ENCODE assay signal across 9 mouse cellular contexts in the genomic region with DNA sequence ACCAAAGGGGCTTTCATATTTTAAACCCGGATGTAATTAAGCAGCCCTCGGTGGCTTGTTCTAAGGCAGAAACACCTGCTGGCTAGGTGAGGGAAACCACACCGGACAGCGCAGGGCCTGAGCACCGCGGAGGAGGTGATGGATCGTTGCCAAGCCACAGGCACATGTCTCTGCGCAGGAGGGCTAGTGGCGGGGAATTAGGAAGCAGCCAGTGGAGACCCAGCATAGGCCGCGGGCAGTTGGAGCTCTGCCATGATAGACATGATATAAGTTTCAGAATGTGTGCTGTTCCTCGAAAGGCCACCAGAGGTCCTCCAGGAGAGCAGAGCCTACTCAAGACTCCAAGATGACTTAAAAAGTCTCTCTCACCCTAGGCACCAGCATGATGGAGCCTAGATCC. TPM values are rescaled to one million over a fixed set of nuclear protein-coding genes. Genes with fewer than 3 reads are reported as not detected.
A peak's percentile ranks its signal among the peaks of the same experiment; 100 is the strongest.
DNase-seq lines count a peak whose midpoint lies in the region; ATAC-seq lines count a peak whose summit lies in the region.
"Had no signal": no experiment of that assay in that cellular context is flagged by ENCODE, and none has a peak within 500 bp of the region (broad histone marks: within the 10 kb centered on the region; RNA-seq: fewer than 3 reads in every experiment).

No protein-coding gene starts in this region.

- no peak overlapping the region for H3K27ac ChIP-seq in hindbrain, embryonic 14.5 days
- no peak overlapping the region for H3K27ac ChIP-seq in hindbrain, embryonic 16.5 days (ENCODE audit: low read depth, low read length)

- no peak for ATAC-seq in hindbrain, embryonic 14.5 days (ENCODE audit: low FRiP score)
- ATAC-seq in hindbrain, embryonic 16.5 days: no peak
- peak; percentile 93 for ATAC-seq in common myeloid progenitor, adult 5-6 weeks (replicated peaks; ENCODE audit: low read depth, poor library complexity, severe bottlenecking)

- H3K36me3 ChIP-seq in hindbrain, embryonic 14.5 days (replicated peaks; ENCODE audit: control insufficient read depth, insufficient read depth): no peaks in the 10 kb centered on the region
- H3K36me3 ChIP-seq in hindbrain, embryonic 16.5 days (ENCODE audit: control insufficient read depth, insufficient read depth, low read length): no peaks in the 10 kb centered on the region

- WGBS in hindbrain, embryonic 14.5 days: 66% methylated on average over 12 of the region's 12 CpGs
- 64% methylated on average over 12 of the region's 12 CpGs for WGBS in hindbrain, embryonic 16.5 days

- H3K9ac ChIP-seq in hindbrain, embryonic 14.5 days: no peak overlapping the region
- no peak overlapping the region for H3K9ac ChIP-seq in hindbrain, embryonic 16.5 days (ENCODE audit: low read depth, low read length)

- intact Hi-C loops in gastrocnemius, postnatal 36 days (cut with DNase I): no loop called here

- peak; percentile 35 for DNase-seq in hindbrain, embryonic 14.5 days (ENCODE audit: low spot score)
- peak; percentile 11 for DNase-seq in thymus, postnatal 0 days (ENCODE audit: low spot score)
- no peak for DNase-seq in thymus, adult 18-20 months
- DNase-seq in thymus, postnatal 4 days: peak; percentile 45
- DNase-seq in gastrocnemius, postnatal 36 days: no peak
- no peak for DNase-seq in layer of hippocampus, adult 11-12 months (ENCODE audit: low spot score)

- H3K27me3 ChIP-seq in hindbrain, embryonic 14.5 days (ENCODE audit: control insufficient read depth, insufficient read depth, low read length): no peaks in the 10 kb centered on the region
- H3K27me3 ChIP-seq in hindbrain, embryonic 16.5 days (replicated peaks; ENCODE audit: control insufficient read depth, insufficient read depth, low read length): no peaks in the 10 kb centered on the region

- no peak overlapping the region for H3K4me3 ChIP-seq in hindbrain, embryonic 14.5 days (replicated peaks; ENCODE audit: low read length)
- H3K4me3 ChIP-seq in hindbrain, embryonic 16.5 days (ENCODE audit: low read length): no peak overlapping the region
- H3K4me3 ChIP-seq: megakaryocyte, embryonic 14.5 days had no signal

- no peaks in the 10 kb centered on the region for H3K9me3 ChIP-seq in hindbrain, embryonic 14.5 days (ENCODE audit: control insufficient read depth, low read length)
- H3K9me3 ChIP-seq in hindbrain, embryonic 16.5 days (ENCODE audit: control insufficient read depth, low read length): no peaks in the 10 kb centered on the region

- no peaks in the 10 kb centered on the region for H3K4me1 ChIP-seq in hindbrain, embryonic 14.5 days (replicated peaks; ENCODE audit: control insufficient read depth, insufficient read depth, low read length)
- no peaks in the 10 kb centered on the region for H3K4me1 ChIP-seq in hindbrain, embryonic 16.5 days (ENCODE audit: control insufficient read depth, insufficient read depth, low read depth, low read length)

- H3K4me2 ChIP-seq in hindbrain, embryonic 14.5 days (replicated peaks): no peak overlapping the region
- no peak overlapping the region for H3K4me2 ChIP-seq in hindbrain, embryonic 16.5 days (ENCODE audit: low read length)

RNA-seq across cellular contexts. Expression of gene Kif3a, which starts 15.4 kb away (rescaled TPM):
- polyA plus RNA-seq in hindbrain, embryonic 14.5 days (2014; fragmentation: Nextera tagmentation; extraction: Ambion mirVana): 278 and 302 TPM in 2 replicates
- polyA plus RNA-seq in hindbrain, embryonic 16.5 days (2015; fragmentation: Nextera tagmentation; extraction: Ambion mirVana): 306 and 352 TPM in 2 replicates
- 23.8 and 25.1 TPM in 2 replicates for polyA plus RNA-seq in thymus, postnatal 0 days (2015; fragmentation: Nextera tagmentation; extraction: Ambion mirVana)
- total RNA-seq in common myeloid progenitor, adult 5-6 weeks (2017): 18.9 and 20.0 TPM in 2 replicates
- 1 to 10 TPM; 3.2 to 4.9 TPM for total RNA-seq in gastrocnemius, postnatal 36 days (2021)

RNA-seq across cellular contexts. Expression of gene Sept8, which starts 32.7 kb away (rescaled TPM):
- polyA plus RNA-seq in hindbrain, embryonic 14.5 days (2014; fragmentation: Nextera tagmentation; extraction: Ambion mirVana): 21.6 and 23.7 TPM in 2 replicates
- polyA plus RNA-seq in hindbrain, embryonic 16.5 days (2015; fragmentation: Nextera tagmentation; extraction: Ambion mirVana): 23.1 and 23.4 TPM in 2 replicates
- polyA plus RNA-seq in thymus, postnatal 0 days (2015; fragmentation: Nextera tagmentation; extraction: Ambion mirVana): 11.1 and 12.1 TPM in 2 replicates
- 64.2 and 75.0 TPM in 2 replicates for total RNA-seq in common myeloid progenitor, adult 5-6 weeks (2017)
- 10 to 100 TPM; 11.7 to 15.5 TPM for total RNA-seq in gastrocnemius, postnatal 36 days (2021)

Comparison
In these comparisons a context has a peak if more than half of its experiments do, and no peak if none do; other contexts are left out.
1. DNase-seq: peak in hindbrain, embryonic 14.5 days (single experiment), thymus, postnatal 0 days (single experiment) and thymus, postnatal 4 days (single experiment); none in thymus, adult 18-20 months (0 of 2), gastrocnemius, postnatal 36 days (0 of 2) and layer of hippocampus, adult 11-12 months (single experiment).
2. RNA of gene Kif3a, which starts 15.4 kb away (polyA plus RNA-seq): 306 to 352 TPM in hindbrain, embryonic 16.5 days and 278 to 302 TPM in hindbrain, embryonic 14.5 days; 23.8 to 25.1 TPM in thymus, postnatal 0 days; every median in the first group is over 10 times any median in the second.